Mouse (Mus musculus) thymus, postnatal 36 days (tissue): Measurements from ENCODE around the gene Rfx4.

Experiments
- DNase-seq, 2 experiments: peaks; one replicate each; pipeline ENCODE4 v3.0.0; 2022; ENCODE audit warnings: mixed read lengths in 2 of 2

Gene Rfx4

GRCm38 (mm10) chr10:84755786-84756203, at the start of gene Rfx4:
Rfx4 (plus strand) TSS chr10:84756062.
- no peak for DNase-seq

GRCm38 (mm10) chr10:84706543-84706942, 49.3 kb upstream of the Rfx4 start:
- no peak for DNase-seq

GRCm38 (mm10) chr10:84707226-84707625, 48.6 kb upstream of the Rfx4 start:
- DNase-seq, result no peak

GRCm38 (mm10) chr10:84707752-84708530, 47.9 kb upstream of the Rfx4 start:
- DNase-seq, result no peak

- DNase-seq, result no peak
These were observed 45.7 kb upstream of the Rfx4 start for GRCm38 (mm10) chr10:84710192-84710591.

GRCm38 (mm10) chr10:84710827-84711226, 45.0 kb upstream of the Rfx4 start:
- no peak for DNase-seq

GRCm38 (mm10) chr10:84711479-84711878, 44.4 kb upstream of the Rfx4 start:
- no peak for DNase-seq

- DNase-seq, result no peak
These were observed 43.9 kb upstream of the Rfx4 start for GRCm38 (mm10) chr10:84711940-84712339.

GRCm38 (mm10) chr10:84712532-84712931, 43.3 kb upstream of the Rfx4 start:
- no peak for DNase-seq

- DNase-seq, result no peak
These were observed 42.8 kb upstream of the Rfx4 start for GRCm38 (mm10) chr10:84713043-84713442.

GRCm38 (mm10) chr10:84715639-84716038, 40.2 kb upstream of the Rfx4 start:
- no peak for DNase-seq

GRCm38 (mm10) chr10:84716581-84716980, 39.3 kb upstream of the Rfx4 start:
- no peak for DNase-seq

- no peak for DNase-seq
These were observed 33.2 kb upstream of the Rfx4 start for GRCm38 (mm10) chr10:84722711-84723110.

- DNase-seq, result no peak
These were observed 28.9 kb upstream of the Rfx4 start for GRCm38 (mm10) chr10:84727005-84727404.

GRCm38 (mm10) chr10:84727760-84728159, 28.1 kb upstream of the Rfx4 start:
- DNase-seq, result no peak

- DNase-seq, result no peak
These were observed 25.8 kb upstream of the Rfx4 start for GRCm38 (mm10) chr10:84730078-84730477.

GRCm38 (mm10) chr10:84730956-84731355, 24.9 kb upstream of the Rfx4 start:
- DNase-seq, result no peak

- no peak for DNase-seq
These were observed 22.4 kb upstream of the Rfx4 start for GRCm38 (mm10) chr10:84733511-84733910.

- no peak for DNase-seq
These were observed 744 bp upstream of the Rfx4 start for GRCm38 (mm10) chr10:84754851-84755785.

GRCm38 (mm10) chr10:84756435-84757095, 703 bp downstream of the Rfx4 start:
- DNase-seq, result no peak

- no peak for DNase-seq
These were observed 1.8 kb downstream of the Rfx4 start for GRCm38 (mm10) chr10:84757426-84758199.

GRCm38 (mm10) chr10:84758200-84758468, 2.3 kb downstream of the Rfx4 start:
- no peak for DNase-seq
